Mouse (Mus musculus) lung, embryonic 16.5 days (tissue): ENCODE measurements around the gene Sympk. TPM values are rescaled to one million over a fixed set of nuclear protein-coding genes. Genes with fewer than 3 reads are reported as not detected.
A peak's percentile ranks its signal among the peaks of the same experiment; 100 is the strongest.

Experiments
- ATAC-seq: fragments of 200-750 bp; cut with Nextera tagmentation; 2 replicates; pipeline ENCODE4 v1.8.0; 2017; ENCODE audit warnings: low read depth, mild to moderate bottlenecking, moderate library complexity
- H3K27ac ChIP-seq: fragments of 300-500 bp; sonication (generic); 2 replicates; pipeline ENCODE4 v1.5.1; 2014; ENCODE audit warnings: mild to moderate bottlenecking, control low read depth, low read length
- H3K27me3 ChIP-seq: fragments of 300-500 bp; sonication (generic); 2 replicates; pipeline ENCODE4 v1.6.1; 2014; ENCODE audit warnings: low read depth, low read length, mixed read lengths; ENCODE audit not compliant: control insufficient read depth, insufficient read depth
- H3K36me3 ChIP-seq: fragments of 300-500 bp; sonication (generic); 2 replicates; pipeline ENCODE4 v1.6.1; 2014; ENCODE audit warnings: low read length; ENCODE audit not compliant: control insufficient read depth, insufficient read depth
- H3K4me1 ChIP-seq: fragments of 300-500 bp; sonication (generic); replicated peaks from 2 replicates; pipeline ENCODE4 v1.6.1; 2014; ENCODE audit warnings: low read length, mixed read lengths; ENCODE audit not compliant: control insufficient read depth, insufficient read depth
- H3K4me2 ChIP-seq: fragments of 300-500 bp; sonication (generic); 2 replicates; pipeline ENCODE4 v1.6.1; 2014; ENCODE audit warnings: low read depth, low read length, control low read depth
- H3K4me3 ChIP-seq: fragments of 300-500 bp; sonication (generic); 2 replicates; pipeline ENCODE4 v1.5.1; 2014; ENCODE audit warnings: mild to moderate bottlenecking, low read length, control low read depth
- H3K9ac ChIP-seq: fragments of 300-500 bp; sonication (generic); 2 replicates; pipeline ENCODE4 v1.6.1; 2014; ENCODE audit warnings: low read length, control low read depth
- H3K9me3 ChIP-seq: fragments of 300-500 bp; sonication (generic); 2 replicates; pipeline ENCODE4 v1.6.1; 2016; ENCODE audit warnings: low read length; ENCODE audit not compliant: control insufficient read depth
- WGBS: fragments of 180-500 bp; shearing (Covaris S2); extraction: QIAGEN DNeasy Blood & Tissue Kit; methylation state at CpG from one replicate; pipeline ENCODE4 v1.1.7; 2014; 5-methylcytosine and 5-hydroxymethylcytosine counted together
- polyA plus RNA-seq: library from polyadenylated mRNA; unstranded; fragments of >200 nt; fragmentation: Nextera tagmentation; extraction: Ambion mirVana; gene quantifications from 2 replicates; pipeline ENCODE4 v1.2.1, GENCODE M21; 2015

Sympk gene
- polyA plus RNA-seq, 1 experiment from 2014 or later = 27.5 TPM

GRCm38 (mm10) chr7:19017909-19018308 lies 6.3 kb upstream of the Sympk start:
- H3K4me1 ChIP-seq = peaks cover 5% of the 10 kb centered on the region; the same call in 1 of the 2 replicates
- ATAC-seq = no peak
- H3K27me3 ChIP-seq = peaks cover 12% of the 10 kb centered on the region; the same call in 1 of the 2 replicates
- H3K4me2 ChIP-seq = no peak overlapping the region
- no peaks in the 10 kb centered on the region for H3K36me3 ChIP-seq
- H3K4me3 ChIP-seq = no peak overlapping the region
- H3K9ac ChIP-seq = no peak overlapping the region
- H3K9me3 ChIP-seq = no peaks in the 10 kb centered on the region
- no peak overlapping the region for H3K27ac ChIP-seq
- 86% methylated on average over 7 of the region's 7 CpGs for WGBS

GRCm38 (mm10) chr7:19021048-19021447 lies 3.1 kb upstream of the Sympk start:
- WGBS = 5% methylated on average over 8 of the region's 8 CpGs
- Histone ChIP-seq H3K4me3 (no peak overlapping the region), H3K4me1 (peaks cover 15% of the 10 kb centered on the region), H3K4me2 (no peak overlapping the region), H3K27ac (no peak overlapping the region), H3K9ac (no peak overlapping the region), H3K27me3 (peaks cover 21% of the 10 kb centered on the region), H3K9me3 (no peaks in the 10 kb centered on the region), H3K36me3 (no peaks in the 10 kb centered on the region)
- no peak for ATAC-seq

GRCm38 (mm10) chr7:19022189-19022958 lies 1.8 kb upstream of the Sympk start:
- no peak overlapping the region for H3K9ac ChIP-seq
- H3K36me3 ChIP-seq = no peaks in the 10 kb centered on the region
- WGBS = 40% methylated on average over 18 of the region's 18 CpGs
- peaks cover 21% of the 10 kb centered on the region for H3K27me3 ChIP-seq
- H3K9me3 ChIP-seq = no peaks in the 10 kb centered on the region
- H3K27ac ChIP-seq = no peak overlapping the region
- H3K4me3 ChIP-seq = no peak overlapping the region
- H3K4me1 ChIP-seq = peaks cover 15% of the 10 kb centered on the region
- ATAC-seq = no peak
- peak overlapping the region; percentile 10; the same call in 1 of the 2 replicates for H3K4me2 ChIP-seq

DNA sequence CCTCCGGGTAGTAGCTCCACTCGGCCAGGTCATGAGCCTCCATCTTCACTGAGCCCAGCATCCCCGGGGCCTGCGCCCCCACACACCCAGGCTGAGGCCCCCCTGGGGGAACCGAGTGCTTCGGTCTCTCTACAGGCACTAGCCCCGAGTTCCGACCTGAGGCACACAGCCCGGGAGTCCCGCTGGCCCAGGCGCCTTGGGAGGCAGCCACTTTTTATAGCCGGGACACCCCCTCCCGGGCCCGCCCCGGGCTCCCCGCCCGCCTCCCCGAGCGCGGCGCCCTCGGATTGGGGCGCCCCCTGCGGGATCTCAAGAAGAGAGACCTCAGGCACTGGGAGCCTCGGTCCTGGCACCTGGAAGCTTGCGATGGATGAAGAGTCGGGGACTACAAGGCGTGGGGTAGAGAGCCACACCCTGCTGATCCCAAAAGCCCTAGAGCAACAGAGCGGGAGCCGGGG lies 791 bp upstream of the Sympk start, which contains the start of gene Foxa3:
Gene Foxa3 (minus strand): TSS at position 182 of the 458 bp plus-strand sequence.
- Histone ChIP-seq H3K36me3 (no peaks in the 10 kb centered on the region), H3K4me1 (peaks cover 15% of the 10 kb centered on the region), H3K9ac (peak within 1 kb of the TSS; percentile 90), H3K4me3 (peak within 1 kb of the TSS; percentile 91), H3K4me2 (peak within 1 kb of the TSS; percentile 47), H3K27ac (peak within 1 kb of the TSS; percentile 45), H3K27me3 (peaks cover 21% of the 10 kb centered on the region), H3K9me3 (no peaks in the 10 kb centered on the region)
- ATAC-seq = peak; percentile 21
- WGBS = under 1% methylated on average over 30 of the region's 30 CpGs

GRCm38 (mm10) chr7:19024581-19025255 lies 541 bp downstream of the Sympk start:
- peak overlapping the region; percentile 91 for H3K4me3 ChIP-seq
- peak overlapping the region; percentile 45 for H3K27ac ChIP-seq
- H3K4me1 ChIP-seq = peaks cover 15% of the 10 kb centered on the region
- no peaks in the 10 kb centered on the region for H3K9me3 ChIP-seq
- H3K27me3 ChIP-seq = peaks cover 21% of the 10 kb centered on the region
- peak overlapping the region; percentile 90 for H3K9ac ChIP-seq
- peaks cover 5% of the 10 kb centered on the region for H3K36me3 ChIP-seq
- peak; percentile 48 for ATAC-seq
- H3K4me2 ChIP-seq = peak overlapping the region; percentile 71
- WGBS = under 1% methylated on average over 26 of the region's 36 CpGs

DNA sequence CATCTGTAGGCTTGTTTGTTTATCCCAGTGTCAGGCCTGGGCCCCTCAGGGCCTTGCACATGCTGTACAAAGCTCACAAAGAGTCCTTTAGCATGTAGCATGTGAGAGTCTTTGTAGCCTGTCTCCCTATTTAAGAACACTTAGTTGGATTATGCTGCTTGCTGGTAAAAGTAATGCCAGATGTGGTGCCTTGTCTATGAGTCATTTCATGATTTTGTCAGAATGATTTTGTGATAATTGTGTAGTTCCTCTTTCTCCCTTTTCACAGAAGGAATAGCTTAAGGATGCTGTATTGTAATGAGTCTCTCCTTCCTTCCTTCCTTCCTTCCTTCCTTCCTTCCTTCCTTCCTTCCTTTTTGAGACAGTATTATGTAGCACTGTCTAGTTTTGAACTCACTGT lies 3.9 kb downstream of the Sympk start:
- no peaks in the 10 kb centered on the region for H3K9me3 ChIP-seq
- H3K36me3 ChIP-seq = peaks cover 26% of the 10 kb centered on the region
- peaks cover 10% of the 10 kb centered on the region for H3K4me1 ChIP-seq
- peaks cover 8% of the 10 kb centered on the region for H3K27me3 ChIP-seq
- no peak overlapping the region for H3K27ac ChIP-seq
- H3K4me2 ChIP-seq = no peak overlapping the region
- H3K4me3 ChIP-seq = no peak overlapping the region
- H3K9ac ChIP-seq = no peak overlapping the region
- ATAC-seq = no peak

- no peaks in the 10 kb centered on the region for H3K27me3 ChIP-seq
- no peak overlapping the region for H3K9ac ChIP-seq
- H3K4me2 ChIP-seq = no peak overlapping the region
- WGBS = 60% methylated on average over 6 of the region's 6 CpGs
- peaks cover 33% of the 10 kb centered on the region for H3K36me3 ChIP-seq
- H3K4me3 ChIP-seq = no peak overlapping the region
- no peaks in the 10 kb centered on the region for H3K9me3 ChIP-seq
- ATAC-seq = no peak; the same call in 1 of the 2 replicates
- no peak overlapping the region for H3K27ac ChIP-seq
- peaks cover 8% of the 10 kb centered on the region for H3K4me1 ChIP-seq
Observed at GRCm38 (mm10) chr7:19029084-19029653, 5.0 kb downstream of the Sympk start.

DNA sequence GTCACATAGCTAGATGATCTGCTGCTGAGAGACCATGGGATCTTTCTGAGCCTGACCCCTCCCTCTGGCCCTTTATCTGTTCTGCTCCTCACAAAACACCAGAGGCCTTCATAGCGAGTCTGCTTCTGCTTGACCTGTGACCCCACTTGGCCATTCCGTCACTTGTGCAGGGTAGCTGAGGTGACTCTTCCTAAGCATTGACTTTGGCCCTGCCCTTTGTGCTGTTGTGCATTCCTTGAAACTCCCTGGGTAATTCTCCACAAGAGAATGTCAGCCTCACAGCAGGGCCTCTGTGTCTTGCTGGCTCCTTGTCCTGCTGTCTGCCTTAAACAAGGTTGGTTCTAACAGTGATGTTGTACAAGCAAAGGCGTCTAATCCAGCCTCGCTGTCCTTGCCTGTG lies 7.5 kb downstream of the Sympk start:
- H3K9me3 ChIP-seq = no peaks in the 10 kb centered on the region
- peaks cover 49% of the 10 kb centered on the region for H3K36me3 ChIP-seq
- no peak overlapping the region for H3K9ac ChIP-seq
- H3K27me3 ChIP-seq = no peaks in the 10 kb centered on the region
- no peak overlapping the region for H3K4me2 ChIP-seq
- H3K4me1 ChIP-seq = no peaks in the 10 kb centered on the region
- H3K4me3 ChIP-seq = no peak overlapping the region
- H3K27ac ChIP-seq = no peak overlapping the region
- no peak for ATAC-seq
- WGBS = 74% methylated on average over 4 of the region's 4 CpGs

GRCm38 (mm10) chr7:19044616-19045015 lies 20.4 kb downstream of the Sympk start:
- no peak for ATAC-seq
- 92% methylated on average over 6 of the region's 6 CpGs for WGBS
- H3K9ac ChIP-seq = no peak overlapping the region
- H3K27me3 ChIP-seq = no peaks in the 10 kb centered on the region
- H3K36me3 ChIP-seq = peaks cover 72% of the 10 kb centered on the region
- H3K4me2 ChIP-seq = no peak overlapping the region
- no peak overlapping the region for H3K4me3 ChIP-seq
- H3K4me1 ChIP-seq = no peaks in the 10 kb centered on the region
- no peaks in the 10 kb centered on the region for H3K9me3 ChIP-seq
- no peak overlapping the region for H3K27ac ChIP-seq
